Mouse (Mus musculus) spleen, postnatal 10 days (tissue): Measurements from ENCODE around the gene Isyna1.

Experiments used
- DNase-seq, 2 experiments: peaks; one replicate each; pipeline ENCODE4 v3.0.0; 2021 to 2022; ENCODE audit warnings: low spot score in 2 of 2

Gene Isyna1

GRCm38 (mm10) chr8:70602139-70602811 lies 8.1 kb downstream of the Isyna1 start:
- DNase-seq: no peak

GRCm38 (mm10) chr8:70604558-70604957 lies 10.4 kb downstream of the Isyna1 start:
- no peak for DNase-seq

GRCm38 (mm10) chr8:70605871-70606779 lies 12.0 kb downstream of the Isyna1 start:
- no peak for DNase-seq

GRCm38 (mm10) chr8:70606780-70607602 lies 12.8 kb downstream of the Isyna1 start:
- DNase-seq: peak in 1 of 2 experiments; percentile 27

GRCm38 (mm10) chr8:70607603-70607897 lies 13.4 kb downstream of the Isyna1 start:
- peak in 1 of 2 experiments; percentile 38 for DNase-seq

GRCm38 (mm10) chr8:70607898-70608748 lies 13.9 kb downstream of the Isyna1 start:
- peak in 1 of 2 experiments; percentile 58 for DNase-seq

GRCm38 (mm10) chr8:70608749-70609367 lies 14.7 kb downstream of the Isyna1 start, which contains the start of gene Ssbp4:
Gene Ssbp4 (minus strand): TSS chr8:70608872.
- DNase-seq: peak in 1 of 2 experiments; percentile 46

- peak in 1 of 2 experiments; percentile 78 for DNase-seq
Measured at GRCm38 (mm10) chr8:70609368-70609848, 15.2 kb downstream of the Isyna1 start.

- peak in 1 of 2 experiments; percentile 86 for DNase-seq
Measured at GRCm38 (mm10) chr8:70609849-70610795, 15.9 kb downstream of the Isyna1 start.

GRCm38 (mm10) chr8:70610796-70611771 lies 16.9 kb downstream of the Isyna1 start:
- peak; percentile 89 to 93 for DNase-seq

- DNase-seq: peak; percentile 94 to 95
Measured at GRCm38 (mm10) chr8:70611849-70612248, 17.7 kb downstream of the Isyna1 start.

GRCm38 (mm10) chr8:70613763-70614162 lies 19.6 kb downstream of the Isyna1 start:
- DNase-seq: no peak

- no peak for DNase-seq
Measured at GRCm38 (mm10) chr8:70614469-70614868, 20.3 kb downstream of the Isyna1 start.

GRCm38 (mm10) chr8:70615281-70615680 lies 21.1 kb downstream of the Isyna1 start:
- DNase-seq: no peak

- DNase-seq: peak in 1 of 2 experiments; percentile 46
Measured at GRCm38 (mm10) chr8:70615894-70616293, 21.7 kb downstream of the Isyna1 start, which contains the start of gene Lrrc25. Gene Lrrc25 (plus strand): TSS chr8:70616155.

- DNase-seq: peak in 1 of 2 experiments; percentile 49
Measured at GRCm38 (mm10) chr8:70616645-70617044, 22.5 kb downstream of the Isyna1 start.

- DNase-seq: peak in 1 of 2 experiments; percentile 53
Measured at GRCm38 (mm10) chr8:70617985-70618384, 23.8 kb downstream of the Isyna1 start.

GRCm38 (mm10) chr8:70618888-70619334 lies 24.7 kb downstream of the Isyna1 start:
- peak; percentile 73 to 91 for DNase-seq
